Mouse (Mus musculus) CD4-positive, CD25-positive, alpha-beta regulatory T cell, adult 4 months (primary cell): ENCODE data around the gene Xylb. TPM values are rescaled to one million over a fixed set of nuclear protein-coding genes. Genes with fewer than 3 reads are reported as not detected.
"Not testable (repeated sequence)": the region's sequence is repeated elsewhere in the genome, so short reads cannot be mapped to it uniquely, and the experiment has no call there.

Experiments
- ATAC-seq: one replicate; pipeline ENCODE4 v1.8.0; 2017
- polyA plus RNA-seq, 2 experiments: library from polyadenylated mRNA; unstranded; fragments of 100-300 nt; shearing (Covaris generic); gene quantifications; one replicate each; pipeline ENCODE4 v1.2.1; 2017

The Xylb gene
- polyA plus RNA-seq, 2 experiments from 2014 or later: 0.48 to 0.54 TPM

DNA sequence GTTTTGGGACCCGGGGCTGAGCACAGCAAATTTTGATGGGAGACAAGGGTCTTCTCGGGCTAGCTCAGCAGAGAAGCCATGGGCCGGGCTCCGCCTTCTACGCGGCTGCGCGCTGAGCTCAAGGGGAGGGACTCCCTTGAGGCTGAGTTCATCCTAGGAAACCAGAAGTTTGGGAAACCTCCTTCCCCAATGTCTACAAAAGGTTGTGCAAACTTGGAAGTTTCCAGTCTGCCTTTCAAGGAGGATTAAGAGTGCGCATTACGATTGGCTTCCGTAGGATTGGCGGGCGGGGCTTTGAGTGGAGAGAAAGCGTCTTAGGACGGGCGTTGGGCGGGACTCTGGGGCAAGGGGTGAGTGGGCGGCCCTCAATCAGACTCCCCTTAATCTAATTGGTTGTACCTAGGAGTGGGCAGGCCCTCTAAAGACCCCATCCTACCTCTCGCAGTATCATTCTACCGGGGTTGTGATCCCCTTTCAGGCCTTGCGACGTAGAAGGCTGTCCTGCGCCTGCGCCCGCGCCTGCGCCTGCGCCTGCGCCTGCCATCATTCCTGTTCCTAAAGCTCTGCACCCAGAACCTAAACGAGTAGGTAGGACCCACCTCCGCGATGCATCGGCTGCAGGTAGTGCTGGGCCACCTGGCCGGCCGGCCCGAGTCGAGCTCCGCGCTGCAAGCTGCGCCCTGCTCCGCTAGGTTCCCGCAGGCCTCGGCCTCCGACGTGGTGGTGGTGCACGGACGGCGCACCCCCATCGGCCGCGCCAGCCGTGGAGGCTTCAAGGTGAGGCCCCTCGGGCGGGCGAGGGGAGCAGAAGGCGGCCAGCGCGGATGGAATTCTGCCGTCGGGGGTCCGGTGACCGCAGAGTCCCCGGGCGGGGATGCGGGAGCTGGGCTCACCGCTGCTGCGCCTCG lies 16.0 kb upstream of the Xylb start, which contains the start of gene Myd88:
Gene Myd88 (minus strand): TSS at position 503 of the 908 bp plus-strand sequence.
- peak; percentile 95 for ATAC-seq

DNA sequence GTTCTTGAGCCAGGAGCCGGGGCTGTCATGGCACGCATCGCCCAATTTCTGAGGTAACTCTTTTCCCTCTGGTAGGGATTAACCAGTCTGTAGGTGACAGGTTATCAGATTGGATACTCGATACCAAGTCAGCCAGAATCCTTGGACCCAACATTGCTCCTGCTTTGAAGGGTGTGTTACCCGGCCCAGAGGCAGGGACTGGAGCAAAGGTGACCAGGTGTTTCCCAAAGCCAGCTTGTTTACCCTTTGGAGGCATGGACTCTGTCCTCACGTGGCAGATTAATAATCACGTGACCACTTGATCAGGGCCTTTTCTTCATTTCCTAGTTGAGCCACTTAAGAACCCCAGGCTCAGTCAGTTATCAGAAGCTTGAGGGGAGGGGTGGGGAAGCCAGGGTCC lies 14.5 kb upstream of the Xylb start:
- no peak for ATAC-seq

DNA sequence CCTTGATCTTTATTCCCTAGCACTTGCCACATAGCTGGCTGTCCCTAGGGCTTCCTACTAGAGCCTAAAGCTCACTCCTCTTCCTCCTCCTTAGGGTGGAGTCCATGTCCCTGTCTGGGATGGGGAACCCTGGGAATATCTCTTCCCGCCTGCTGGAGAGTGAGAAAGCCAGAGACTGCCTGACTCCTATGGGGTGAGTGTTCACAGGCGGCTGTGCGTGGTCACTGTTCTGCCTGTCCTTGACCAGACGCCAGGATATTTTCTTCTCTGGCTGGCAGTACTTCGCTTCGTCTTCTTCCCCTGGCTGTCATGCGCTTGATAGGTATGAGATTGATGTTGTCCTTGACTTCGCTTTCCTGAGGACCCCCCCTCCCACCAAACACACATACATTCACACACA lies 10.8 kb upstream of the Xylb start:
- ATAC-seq: no peak

DNA sequence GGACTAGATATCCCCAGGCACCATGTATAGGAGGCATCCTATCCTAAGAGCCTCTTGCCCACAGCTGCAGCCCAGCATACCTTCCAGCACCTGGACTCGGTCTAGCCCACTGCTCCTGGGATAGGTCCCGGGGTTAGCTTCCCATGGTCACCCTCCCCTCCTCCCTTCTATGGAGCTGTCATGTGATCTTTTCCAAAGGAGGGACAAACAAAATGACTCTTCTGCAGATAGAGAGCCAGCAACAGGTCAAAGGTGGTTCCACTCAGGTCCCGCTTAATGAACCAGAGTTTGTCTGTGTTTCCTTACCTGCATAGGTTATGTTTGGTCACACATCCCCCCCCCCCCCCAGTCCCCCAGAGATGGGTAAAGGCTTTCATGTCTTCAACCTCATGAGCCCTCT lies 6.7 kb upstream of the Xylb start:
- no peak for ATAC-seq

DNA sequence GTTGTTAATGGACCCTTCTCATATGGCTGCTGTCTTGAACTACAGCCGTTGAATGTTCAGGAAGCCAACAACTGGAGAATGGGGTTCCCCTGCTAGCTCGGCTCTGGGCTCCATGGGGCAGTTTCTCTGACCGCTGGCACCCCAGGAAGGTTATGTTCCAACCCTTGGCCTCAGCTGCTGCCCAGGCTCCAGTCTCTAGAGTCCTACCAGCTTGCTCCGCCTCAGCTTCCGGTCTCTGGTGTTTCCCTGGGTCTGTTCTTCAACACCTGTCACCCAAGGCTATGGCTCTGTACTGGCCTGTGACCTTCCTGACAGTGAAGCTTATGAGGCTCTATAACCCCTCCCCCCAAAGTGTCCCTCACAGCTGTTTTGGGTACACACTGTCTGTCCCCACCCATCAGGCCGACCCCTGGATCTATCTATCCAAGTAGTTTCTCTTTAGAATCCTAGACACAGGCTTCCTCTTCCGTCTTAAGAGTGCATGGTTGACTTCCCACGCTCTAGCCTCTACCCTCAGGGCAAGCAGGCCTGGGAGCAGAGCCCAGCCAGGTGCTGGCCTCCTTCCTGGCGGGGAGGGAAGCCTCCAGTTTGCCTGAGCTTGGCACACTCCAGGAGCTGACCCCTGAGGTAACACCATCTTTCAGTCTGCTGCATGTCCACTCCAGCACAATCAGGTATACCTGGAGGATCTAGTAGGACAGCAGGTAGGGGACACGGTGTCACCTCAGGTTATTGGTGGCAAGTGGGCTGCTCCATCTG lies 6.1 kb upstream of the Xylb start:
- ATAC-seq: no peak

DNA sequence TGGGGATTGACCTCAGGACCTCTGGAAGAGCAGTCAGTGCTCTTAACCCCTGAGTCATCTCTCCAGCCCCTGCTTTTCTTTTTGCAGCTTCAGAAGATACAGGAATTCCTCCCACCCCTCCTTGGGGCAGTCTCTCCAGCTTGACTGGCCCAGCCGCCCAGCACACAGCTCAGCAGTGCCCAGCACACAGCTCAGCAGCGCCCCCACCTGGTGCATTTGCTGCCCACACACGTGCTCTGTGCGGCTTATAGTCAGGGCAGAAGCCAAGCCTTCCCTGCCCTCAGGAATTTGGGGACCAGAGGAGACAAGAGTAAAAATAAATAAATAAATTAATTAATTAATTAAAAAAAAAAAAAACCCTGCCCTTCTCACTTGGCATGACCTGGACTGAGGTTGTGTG lies 5.1 kb upstream of the Xylb start:
- peak; percentile 81 for ATAC-seq

DNA sequence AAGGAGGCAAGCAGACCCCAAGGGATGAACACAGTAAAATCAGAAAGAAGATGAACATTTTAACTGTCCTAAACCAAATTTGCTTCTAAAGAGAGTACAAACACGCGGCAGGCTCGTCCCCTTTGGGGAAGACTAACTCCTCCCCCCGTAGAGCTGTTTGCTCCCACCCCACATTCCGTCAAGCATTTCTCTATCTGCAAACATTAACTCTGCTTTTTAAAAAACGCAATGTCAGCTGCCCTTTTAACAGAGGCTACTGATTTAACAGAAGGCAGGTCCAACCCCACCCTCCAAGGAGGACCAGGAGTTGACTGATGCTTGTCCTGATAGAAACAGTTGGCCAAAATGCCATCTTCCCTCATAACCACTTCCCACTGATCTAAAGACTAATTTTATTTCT lies 3.3 kb upstream of the Xylb start:
- no peak for ATAC-seq

DNA sequence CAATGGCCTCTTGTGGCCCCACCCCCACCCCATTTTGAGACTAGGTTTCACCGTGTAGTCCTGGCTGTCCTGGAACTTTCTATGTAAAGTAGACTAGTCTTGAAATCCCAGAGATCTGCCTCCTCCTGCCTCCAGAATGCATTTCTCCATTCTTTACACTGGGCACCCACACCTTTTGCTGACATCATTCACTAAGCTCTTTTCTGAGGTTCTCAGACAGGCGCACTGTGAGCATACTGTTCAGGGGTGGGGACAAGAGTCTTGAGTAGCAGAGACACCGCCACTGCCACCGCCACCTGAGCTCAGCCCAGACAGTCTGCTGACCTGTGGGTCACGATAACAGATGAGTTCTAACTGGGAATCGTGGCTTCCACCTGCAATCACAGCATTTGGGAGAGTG lies 1.2 kb upstream of the Xylb start:
- ATAC-seq: no peak

DNA sequence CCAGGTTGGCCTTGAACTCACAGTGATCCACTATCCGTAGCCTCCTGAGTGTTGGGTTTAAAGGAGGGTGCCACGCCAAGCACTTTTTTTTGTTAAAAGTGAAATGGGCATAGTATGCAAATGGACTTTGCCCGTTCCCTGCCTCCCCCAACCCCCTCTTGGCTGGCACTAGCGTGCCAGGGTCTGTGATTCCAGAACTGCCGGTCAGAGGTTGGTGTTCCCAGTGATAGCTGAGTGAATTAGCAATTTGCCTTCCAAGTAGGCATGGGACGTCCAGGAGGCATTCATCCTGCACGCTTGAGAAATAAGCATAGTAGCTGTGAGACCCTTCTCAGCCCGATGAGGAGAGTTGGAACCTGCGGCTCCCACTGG lies 863 bp downstream of the Xylb start:
- no peak for ATAC-seq

DNA sequence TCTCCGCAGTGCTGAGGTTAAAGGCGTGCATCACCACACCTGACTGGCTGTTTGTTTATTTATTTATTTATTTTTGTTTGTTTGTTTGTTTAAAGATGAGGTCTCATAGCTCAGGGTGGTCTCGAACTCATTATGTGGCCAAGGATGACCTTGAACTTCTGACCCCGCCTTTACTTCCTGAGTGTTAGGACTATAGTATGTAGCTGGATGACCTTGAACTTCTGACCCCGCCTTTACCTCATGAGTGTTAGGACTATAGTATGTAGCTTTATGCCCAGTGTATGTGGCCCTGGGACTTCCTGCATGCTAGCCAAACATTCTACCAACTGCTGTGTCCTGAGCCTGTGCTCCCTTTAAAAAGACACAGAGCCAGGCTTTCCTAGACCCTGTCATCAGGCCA lies 4.2 kb downstream of the Xylb start:
- no peak for ATAC-seq

DNA sequence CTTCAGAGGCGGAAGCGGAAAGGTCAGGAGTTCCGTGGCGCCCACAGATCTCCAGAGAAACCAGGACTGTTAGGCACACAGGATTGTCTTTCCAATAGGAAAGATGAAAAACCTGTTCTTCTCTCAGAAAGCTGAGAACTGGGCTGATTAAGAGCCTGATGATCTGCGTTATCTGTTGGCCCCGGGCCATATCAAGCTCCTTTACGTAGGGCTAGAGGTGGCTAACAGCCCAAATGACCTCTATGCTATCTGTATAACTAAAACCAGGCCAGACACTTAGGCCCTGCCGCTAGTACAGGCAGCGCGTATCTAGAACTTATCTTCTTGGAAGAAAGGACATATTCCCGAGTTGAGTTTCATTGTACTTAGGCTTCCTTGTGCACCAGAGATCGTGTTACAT lies 6.0 kb downstream of the Xylb start:
- ATAC-seq: no peak

DNA sequence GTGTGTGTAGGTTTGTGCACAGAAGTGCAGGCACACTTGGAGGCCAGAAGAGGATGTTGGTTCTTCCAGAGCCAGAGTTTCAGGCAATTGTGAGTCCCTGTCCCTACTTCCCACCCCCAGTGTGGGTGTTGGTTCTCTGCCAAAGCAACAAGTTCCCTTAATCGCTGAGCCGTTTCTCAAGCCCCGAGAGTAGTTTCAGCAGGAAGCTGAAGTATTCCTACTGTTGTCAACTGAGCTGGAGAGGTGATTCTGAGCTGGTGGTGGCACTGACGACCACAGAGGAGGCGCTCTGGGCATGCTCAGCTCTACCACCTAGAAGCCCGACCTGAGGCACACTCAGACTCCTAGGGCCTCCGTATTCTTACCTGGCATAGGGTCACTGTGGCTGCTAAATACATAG lies 8.1 kb downstream of the Xylb start, which contains the start of gene Slc22a14:
Gene Slc22a14 (minus strand): TSS at position 270 of the 400 bp plus-strand sequence.
- ATAC-seq: no peak

DNA sequence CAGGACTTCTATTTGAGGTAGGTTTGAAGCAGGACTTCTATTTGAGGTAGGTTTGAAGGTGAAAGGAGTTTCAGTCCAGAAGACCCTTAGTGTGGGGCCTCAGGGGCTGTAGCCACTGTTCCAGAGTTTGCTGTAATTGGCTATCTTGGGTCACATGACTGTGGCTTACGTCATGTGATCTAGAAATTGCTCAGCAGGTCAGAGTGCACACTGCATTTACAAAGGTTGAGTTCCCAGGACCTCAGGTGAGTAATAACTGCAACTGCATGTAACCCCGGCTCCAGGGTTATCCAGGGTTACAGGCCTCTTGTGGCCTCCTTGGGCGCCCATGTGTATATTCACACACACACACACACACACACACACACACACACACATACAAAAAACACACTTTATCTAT lies 11.2 kb downstream of the Xylb start:
- ATAC-seq: no peak

DNA sequence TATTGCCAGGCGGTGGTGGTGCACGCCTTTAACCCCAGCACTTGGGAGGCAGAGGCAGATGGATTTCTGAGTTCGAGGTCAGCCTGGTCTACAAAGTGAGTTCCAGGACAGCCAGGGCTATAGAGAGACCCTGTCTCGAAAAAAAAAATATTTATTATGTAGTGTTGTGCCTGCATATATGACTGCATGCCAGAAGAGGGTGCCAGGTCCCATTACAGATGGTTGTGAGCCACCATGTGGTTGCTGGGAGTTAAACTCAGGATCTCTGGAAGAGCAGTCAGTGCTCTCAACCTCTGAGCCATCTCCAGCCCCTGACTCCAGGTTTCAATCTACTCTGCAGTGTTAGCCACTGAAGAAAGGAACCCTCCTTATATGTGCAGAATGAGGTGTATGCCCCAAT lies 13.6 kb downstream of the Xylb start:
- not testable (repeated sequence) for ATAC-seq

DNA sequence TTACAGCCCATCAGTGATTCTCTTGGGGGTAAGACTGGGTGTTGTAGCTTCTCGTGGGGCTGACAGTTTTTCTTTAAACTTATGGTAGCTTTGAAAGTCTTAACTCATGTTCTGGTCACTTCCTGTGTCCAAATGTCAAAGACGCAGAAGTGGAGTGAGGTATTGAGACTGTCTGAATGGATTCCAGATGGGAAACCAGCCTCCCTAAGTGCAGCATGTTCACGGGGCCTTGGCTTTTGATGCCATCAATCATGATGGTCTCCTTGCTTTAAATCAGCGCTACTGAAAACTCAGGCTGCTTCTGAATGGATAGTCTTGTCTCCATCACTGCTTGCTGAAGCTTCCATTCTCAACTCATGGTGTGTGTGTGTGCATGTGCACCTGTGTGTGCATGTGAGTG lies 14.1 kb downstream of the Xylb start:
- no peak for ATAC-seq

DNA sequence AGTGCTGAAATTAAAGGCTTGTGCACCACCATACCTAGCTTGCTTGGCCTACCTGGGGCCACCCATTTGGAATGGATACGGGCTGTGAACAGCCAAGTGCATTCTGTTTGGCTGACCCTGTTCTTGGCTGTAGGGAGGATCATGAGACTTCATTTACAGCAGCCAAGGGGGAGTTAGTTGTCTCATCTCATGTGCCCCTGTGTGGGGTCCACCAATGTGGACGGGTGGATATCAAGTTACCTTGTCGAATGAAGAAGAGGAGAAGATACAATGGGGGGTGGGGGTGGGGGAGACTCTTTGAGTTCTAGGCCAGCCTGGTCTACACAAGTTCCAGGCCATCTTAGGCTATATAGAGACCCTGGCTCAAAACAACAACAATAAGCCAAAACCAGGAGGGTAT lies 17.8 kb downstream of the Xylb start:
- no peak for ATAC-seq

DNA sequence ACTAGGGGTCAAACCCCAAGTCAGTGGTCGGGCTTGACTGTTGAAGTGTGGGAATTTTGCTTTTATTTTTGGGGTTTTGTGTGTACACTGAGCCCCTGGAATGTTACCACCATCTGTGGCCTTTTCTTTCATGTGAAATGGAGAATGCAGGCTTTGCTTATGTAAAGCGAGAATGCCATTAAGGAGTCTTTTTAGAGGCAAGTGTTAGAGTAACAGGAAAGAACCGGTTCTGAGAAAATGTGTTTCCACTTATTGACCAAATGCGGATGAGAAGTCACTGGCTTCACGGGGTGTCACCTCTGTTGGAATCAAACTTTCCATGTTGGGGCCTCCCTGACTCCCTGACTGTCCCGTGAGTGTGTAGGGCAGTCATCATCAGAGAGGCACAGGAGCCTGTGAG lies 18.4 kb downstream of the Xylb start:
- ATAC-seq: no peak

DNA sequence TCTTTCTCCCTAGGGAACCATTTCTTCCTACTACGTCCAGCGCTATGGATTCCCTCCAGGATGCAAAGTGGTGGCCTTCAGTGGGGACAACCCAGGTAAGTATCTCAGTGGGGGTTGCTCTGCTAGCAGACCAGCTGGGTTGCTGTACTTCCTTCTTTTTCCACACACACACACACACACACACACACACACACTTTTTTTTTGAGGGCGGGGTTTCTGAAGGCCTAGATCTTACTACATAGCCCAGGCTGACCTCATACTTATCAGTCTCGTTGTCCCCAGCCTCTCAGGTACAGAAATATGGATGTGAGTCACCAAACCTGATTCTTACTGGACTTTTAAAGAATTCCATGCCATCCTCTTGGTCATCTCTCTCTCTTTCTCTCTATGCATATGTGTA lies 21.1 kb downstream of the Xylb start:
- no peak for ATAC-seq

DNA sequence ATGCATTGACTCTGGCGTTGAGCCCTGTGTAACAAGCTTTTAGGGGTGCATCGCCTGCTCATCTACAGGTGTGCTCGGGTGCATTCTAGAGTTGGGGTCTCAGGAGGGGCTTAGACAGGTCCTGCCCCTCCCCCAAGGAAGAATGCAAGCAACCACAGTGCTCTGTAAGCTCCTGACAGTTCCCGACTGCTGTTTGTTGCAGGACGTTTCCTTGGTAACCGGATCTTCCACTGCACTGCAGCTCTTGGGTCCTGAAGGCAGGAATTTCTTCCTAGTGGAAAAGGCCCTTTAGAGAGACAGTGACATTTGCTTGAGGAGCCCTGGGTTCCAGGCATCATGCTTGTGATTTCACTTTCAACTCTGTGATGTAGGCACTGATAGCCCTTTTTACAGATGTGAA lies 25.4 kb downstream of the Xylb start:
- no peak for ATAC-seq

DNA sequence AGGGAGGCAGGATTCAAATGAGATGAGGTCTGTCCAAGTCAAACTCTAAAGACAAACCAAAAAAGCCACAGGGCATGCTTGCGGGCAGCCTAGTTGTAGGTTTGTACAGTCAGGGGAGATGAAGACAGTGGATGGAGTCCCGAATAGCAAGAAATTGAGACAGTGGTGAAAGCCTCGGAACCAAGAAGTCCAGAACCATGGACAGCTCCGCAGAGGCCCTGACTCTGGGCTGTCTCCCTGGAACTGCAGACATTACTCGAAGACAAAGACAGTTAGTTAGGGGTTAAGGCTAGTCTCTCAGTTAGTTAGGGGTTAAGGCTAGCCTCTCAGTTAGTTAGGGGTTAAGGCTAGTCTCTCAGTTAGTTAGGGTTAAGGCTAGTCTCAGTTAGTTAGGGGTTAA lies 31.8 kb downstream of the Xylb start:
- ATAC-seq: no peak

DNA sequence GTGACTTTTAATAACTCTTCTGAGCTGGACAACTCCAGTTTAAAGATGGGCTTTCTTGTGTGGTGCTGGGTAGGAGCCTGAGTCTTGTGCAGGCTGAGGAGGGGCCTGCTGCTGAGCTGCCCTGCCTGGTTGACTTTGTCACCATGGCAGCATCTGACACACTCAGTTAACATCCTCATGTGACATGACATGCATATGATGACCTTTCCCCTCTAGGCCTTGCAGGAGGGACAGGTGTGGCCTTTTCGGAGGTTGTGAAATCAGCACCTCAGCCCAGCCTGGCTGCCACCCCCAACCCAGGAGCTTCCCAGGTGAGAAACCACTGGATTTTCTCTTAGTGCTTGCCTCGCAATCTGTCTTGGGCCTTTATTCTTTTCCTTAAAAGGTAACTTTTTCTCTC lies 33.0 kb downstream of the Xylb start:
- no peak for ATAC-seq

DNA sequence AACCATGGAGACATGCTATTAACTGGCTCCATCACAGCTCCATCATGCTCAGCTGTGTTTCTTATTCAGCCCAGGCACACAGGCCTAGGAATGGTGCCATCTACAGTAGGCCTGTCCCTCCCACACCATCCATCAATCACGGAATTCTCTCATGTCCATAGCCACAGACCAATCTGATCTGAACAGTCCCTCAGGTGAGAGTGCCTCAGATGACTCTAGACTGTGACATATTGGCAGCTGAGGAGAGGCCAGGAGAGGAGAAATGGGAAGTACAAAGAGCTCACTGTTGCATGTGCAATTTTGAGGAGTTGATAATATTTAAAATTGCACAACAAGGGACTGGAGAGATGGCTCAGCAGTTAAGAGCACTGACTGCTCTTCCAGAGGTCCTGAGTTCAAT lies 37.6 kb downstream of the Xylb start:
- ATAC-seq: no peak

DNA sequence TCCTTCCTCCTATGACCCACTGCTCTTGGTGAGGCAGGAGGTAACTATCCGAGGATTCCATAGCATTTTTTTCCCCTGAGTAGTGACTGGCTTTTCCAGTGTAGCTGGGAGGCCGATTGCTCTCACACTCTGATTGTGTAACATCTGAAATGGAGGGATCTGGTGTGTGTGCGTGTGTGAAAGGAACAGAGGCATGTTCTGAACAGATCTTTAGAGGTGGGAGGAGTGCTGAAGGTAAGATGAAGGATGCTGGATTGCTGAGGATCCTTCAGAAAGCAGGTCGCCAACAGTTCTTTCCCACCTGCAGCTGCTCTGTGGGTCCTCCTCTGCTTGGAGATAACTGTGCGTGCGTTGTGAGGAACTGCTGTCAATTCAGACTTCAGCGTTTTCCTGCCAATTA lies 44.2 kb downstream of the Xylb start:
- ATAC-seq: no peak

DNA sequence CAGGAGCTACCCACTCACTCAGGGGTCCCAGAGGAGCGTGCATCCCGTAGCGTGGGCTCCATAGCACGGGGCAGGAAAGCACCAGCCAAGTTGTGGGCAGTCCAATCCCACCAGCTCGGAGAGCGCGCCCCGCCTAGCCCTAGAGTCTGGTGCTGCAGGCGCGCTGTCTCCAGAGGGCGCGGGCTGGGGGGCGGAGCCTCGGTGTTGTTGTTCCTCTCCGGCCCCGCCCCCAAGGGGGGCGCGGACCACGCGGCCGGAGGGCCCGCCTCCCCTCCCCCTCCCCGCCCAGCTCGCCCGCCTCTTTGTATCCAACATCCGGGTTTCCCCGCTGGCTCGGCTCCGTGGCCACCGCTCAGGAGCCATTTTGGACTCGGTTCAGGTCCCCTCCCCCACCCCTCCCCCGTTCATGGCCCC lies 44.6 kb downstream of the Xylb start, which contains the start of gene Acvr2b:
Gene Acvr2b (plus strand): TSS at position 318 of the 414 bp plus-strand sequence.
- peak; percentile 53 for ATAC-seq
